Mouse (Mus musculus) gastrocnemius, adult 2 months (tissue): ENCODE measurements around the gene 2010111I01Rik. TPM values are rescaled to one million over a fixed set of nuclear protein-coding genes. Genes with fewer than 3 reads are reported as not detected.

ENCODE experiments used
- DNase-seq: peaks from one replicate; pipeline ENCODE4 v3.0.0; 2022
- H3K27ac ChIP-seq: fragments of 200-600 bp; 2 replicates; pipeline ENCODE4 v1.8.1; 2022; ENCODE audit warnings: mild to moderate bottlenecking
- H3K4me3 ChIP-seq: fragments of 200-600 bp; 2 replicates; pipeline ENCODE4 v1.8.1; 2022; ENCODE audit warnings: mild to moderate bottlenecking, moderate library complexity
- CTCF ChIP-seq: fragments of 200-600 bp; IDR thresholded peaks from 2 replicates; pipeline ENCODE4 v1.8.1; 2022; ENCODE audit warnings: antibody characterized with exemption, mild to moderate bottlenecking, moderate library complexity
- intact Hi-C: fragments of 180-260 bp; cut with DNase I; formaldehyde crosslinking; loops from one replicate; pipeline ENCODE4 v1.15.1; 2025
- total RNA-seq, 2 experiments: library from RNA; stranded (reverse); gene quantifications; 2 replicates each; pipeline ENCODE4 v1.2.3; 2021

Gene 2010111I01Rik
- total RNA-seq, 2 experiments from 2014 or later: 56.8 to 61.4 TPM

DNA sequence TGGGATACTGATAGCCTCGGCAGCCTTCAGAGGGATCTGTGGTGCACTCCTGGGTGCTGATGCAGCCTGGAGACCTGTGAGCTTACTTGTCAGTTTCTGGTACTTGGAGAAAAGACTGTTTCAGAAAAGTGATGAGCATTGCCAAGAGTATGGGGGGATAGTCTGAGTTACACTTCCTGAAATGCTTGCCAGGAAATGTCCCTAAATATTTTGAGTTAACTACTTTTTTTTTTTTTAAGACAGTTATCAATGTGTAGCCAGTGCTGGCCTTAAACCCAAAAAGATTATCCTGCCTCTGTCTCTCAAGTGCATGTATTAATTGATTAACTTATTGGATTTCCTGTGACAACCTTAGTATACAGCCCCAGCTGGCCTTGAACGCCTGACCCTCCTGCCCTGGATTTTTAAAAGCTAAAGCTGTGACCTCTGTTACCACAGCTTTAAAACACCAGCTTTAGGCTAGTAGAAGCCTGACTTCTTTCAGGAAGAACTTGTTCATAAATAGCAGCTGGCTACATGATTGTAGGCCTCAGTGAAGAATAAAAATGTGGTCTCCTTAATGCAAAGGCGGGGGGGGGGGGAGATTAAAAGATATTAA, 150.6 kb downstream of the 2010111I01Rik start:
- intact Hi-C loops: no loop called here
- no peak overlapping the region for H3K4me3 ChIP-seq
- DNase-seq: no peak
- H3K27ac ChIP-seq: no peak overlapping the region
- TF ChIP-seq CTCF: no peak

DNA sequence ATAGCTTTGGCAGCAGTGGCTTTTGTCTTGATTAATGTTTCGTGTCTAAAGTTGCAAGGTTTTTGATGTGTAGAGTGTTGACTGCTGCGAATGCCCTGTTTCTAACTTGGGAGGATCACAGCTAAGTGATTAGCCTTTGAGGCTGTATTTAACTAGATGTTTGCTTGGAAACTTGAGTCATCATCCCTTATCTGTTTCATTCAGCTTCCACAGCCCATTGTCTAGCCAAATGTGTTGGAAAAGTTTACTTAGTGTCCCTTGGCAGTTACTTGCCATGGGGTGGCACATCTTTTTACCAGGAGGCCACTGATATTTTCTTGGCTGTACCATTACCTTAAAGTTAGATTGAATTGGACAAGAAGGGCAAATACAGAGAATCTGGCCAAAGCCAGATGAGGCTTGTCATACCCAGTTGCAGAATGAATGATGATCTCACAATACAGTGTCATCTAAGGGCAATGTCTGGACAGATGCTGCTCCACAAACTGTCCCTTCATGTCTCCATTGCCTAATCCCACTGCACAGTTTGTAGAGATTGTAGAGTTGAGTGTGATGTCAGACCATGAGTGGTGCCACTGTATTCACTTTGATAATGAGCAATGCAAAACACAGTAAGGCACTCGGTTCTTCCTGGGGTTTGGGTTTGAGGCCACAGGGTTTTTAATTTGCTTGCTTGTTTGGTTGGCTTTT, 152.9 kb downstream of the 2010111I01Rik start:
- no peak for DNase-seq
- TF ChIP-seq CTCF: no peak
- intact Hi-C loops: no loop called here
- no peak overlapping the region for H3K4me3 ChIP-seq
- H3K27ac ChIP-seq: peak overlapping the region; percentile 58; the same call in 1 of the 2 replicates

DNA sequence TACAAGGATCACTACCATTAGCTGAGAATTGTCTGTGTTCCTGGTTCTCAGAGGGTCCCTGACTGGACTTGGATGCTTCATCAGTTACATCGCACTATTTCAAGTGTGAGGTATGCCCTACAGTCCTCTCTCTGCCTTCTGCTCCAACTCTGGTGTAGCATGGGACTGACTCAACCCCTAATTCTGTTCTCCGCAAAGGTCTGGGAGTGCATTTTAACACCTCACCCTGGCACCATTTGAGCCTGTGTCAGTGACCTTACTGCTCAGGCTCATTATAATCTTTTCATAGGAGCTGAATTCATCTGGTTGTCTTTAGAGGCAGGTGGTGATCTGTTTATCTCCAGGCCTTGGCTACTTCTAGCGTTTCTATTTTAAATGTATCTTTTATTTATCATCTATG, 154.0 kb downstream of the 2010111I01Rik start:
- no peak for DNase-seq
- no peak overlapping the region for H3K4me3 ChIP-seq
- H3K27ac ChIP-seq: peak overlapping the region; percentile 58
- TF ChIP-seq CTCF: no peak
- intact Hi-C loops: no loop called here

DNA sequence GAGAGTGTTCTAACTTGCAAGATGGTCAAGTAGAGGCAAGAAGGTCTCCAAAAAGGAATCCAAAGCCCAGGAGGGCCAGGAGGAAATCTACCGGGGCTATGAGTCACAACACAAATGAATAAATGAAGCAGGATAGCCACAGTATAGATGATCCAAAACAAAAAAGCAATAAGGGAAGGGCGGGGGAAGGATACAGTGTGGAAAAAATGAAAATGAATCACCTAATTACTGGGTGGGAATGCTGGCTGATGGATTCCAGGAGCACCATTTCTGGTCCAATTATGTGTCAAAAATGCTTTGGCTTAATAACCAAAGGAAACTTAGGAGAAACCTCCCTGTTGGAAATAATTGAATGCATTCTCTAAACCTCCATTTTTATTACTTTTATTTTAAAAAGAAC, 155.6 kb downstream of the 2010111I01Rik start:
- Histone ChIP-seq H3K27ac (peak overlapping the region; percentile 46; the same call in 1 of the 2 replicates), H3K4me3 (no peak overlapping the region)
- no peak for TF ChIP-seq CTCF
- intact Hi-C loops: no loop called here
- DNase-seq: no peak

DNA sequence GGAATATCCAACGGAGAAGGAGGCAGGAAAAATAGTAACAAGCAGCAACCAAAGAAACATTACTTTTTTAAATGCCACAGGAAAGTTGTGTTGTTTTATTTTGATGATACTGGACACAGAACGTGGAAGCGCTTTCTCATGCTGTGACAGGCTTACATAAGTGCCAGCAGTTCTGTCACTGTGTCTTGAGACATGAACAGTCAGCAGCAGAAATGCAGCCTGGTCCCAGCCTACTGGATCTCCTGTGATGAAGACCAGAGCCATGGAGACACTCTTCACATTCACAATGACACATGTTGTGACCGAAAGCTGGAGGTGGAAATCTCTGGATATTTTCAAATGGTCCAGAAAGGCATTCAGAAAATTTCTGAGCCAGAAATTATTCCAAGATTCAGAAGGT, 157.1 kb downstream of the 2010111I01Rik start:
- intact Hi-C loops: no loop called here
- no peak for DNase-seq
- Histone ChIP-seq H3K27ac (no peak overlapping the region; the same call in 1 of the 2 replicates), H3K4me3 (no peak overlapping the region)
- TF ChIP-seq CTCF: no peak

DNA sequence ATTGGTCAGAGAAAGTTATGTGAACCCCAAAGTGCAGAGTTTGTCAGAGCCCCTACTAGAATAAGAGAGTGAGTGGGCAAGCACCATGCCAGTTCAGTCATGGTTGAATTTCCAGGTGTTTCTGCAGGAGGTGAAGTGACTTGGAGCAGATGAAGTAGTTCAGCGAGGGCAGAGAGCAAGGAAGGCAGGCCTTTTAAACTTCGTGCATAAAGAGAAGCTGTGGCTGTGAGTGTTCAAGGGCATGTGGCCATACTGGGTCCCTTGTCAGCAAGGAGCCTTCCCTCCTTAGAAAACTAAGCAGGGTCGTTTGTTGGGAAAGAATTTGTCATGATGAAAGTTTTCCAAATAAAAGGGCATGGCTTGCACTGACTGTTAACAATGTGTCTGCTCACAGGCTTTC, 161.5 kb downstream of the 2010111I01Rik start:
- intact Hi-C loops: no loop called here
- Histone ChIP-seq H3K27ac (no peak overlapping the region), H3K4me3 (no peak overlapping the region)
- no peak for TF ChIP-seq CTCF
- no peak for DNase-seq

DNA sequence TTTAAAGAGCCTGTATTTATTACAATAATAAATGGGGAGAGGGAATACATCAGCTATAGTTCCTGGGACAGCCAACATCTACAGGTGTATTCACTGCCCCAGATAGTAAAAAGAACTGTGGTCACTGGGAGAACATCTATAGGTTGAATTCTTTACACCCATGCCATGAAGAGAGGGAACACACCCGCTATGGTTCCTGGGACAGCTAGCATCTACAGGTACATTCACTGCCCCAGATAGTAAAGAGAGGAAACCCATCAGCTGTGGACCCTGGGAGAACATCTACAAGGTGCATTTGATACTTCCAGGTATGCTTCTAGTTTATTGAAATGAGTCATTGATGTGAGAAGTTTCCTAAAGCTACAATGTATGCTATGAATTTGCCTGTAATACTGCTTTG, 162.8 kb downstream of the 2010111I01Rik start:
- TF ChIP-seq CTCF: no peak
- Histone ChIP-seq H3K4me3 (no peak overlapping the region), H3K27ac (no peak overlapping the region)
- intact Hi-C loops: no loop called here
- no peak for DNase-seq

DNA sequence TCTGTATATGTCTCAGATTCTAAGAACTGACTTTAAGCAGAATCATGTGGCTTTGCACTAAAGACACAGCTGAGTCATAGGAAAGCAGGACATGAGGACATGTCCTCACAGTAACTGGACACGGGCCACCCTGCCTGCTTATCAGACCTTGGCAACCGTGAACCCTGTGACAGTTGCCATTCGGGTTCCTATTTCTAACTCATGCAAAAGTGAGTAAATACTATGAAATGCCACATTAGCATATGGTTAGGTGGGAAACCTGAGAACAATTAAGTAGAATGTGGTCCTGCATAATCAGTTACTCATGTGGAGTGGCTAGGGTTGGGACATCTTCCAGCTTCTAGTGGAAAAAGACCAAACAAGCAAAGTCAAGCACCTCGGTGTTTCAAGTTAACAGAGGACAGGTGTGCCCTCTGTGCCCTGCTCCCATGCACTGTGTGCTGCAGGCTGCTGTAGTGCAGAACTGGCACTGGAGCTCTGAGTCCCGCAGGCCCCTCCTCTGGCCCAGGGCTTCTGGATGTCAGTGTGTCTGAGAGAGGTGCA, 170.3 kb downstream of the 2010111I01Rik start:
- peak; percentile 61 for DNase-seq
- Histone ChIP-seq H3K4me3 (no peak overlapping the region), H3K27ac (peak overlapping the region; percentile 63)
- intact Hi-C loops: no loop called here
- TF ChIP-seq CTCF: no peak

DNA sequence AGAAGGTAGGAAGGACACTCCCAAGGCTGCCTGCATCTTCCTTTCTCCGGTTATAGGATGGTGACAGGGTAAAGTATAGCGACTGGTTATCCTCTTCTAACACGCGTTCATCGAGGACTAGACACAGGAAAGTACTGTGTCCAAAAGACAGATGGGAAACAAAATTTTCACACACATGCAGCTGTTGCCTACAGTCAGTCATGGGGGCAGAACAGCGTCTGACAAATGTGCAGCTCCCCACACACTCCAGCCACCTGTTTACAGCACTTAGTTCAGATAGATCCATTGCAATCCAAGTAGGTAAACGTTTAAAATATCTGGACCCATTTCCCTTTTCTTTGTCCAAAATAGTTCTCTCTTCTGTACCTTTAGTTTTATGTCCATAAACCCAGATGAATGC, 171.3 kb downstream of the 2010111I01Rik start:
- TF ChIP-seq CTCF: no peak
- no peak for DNase-seq
- Histone ChIP-seq H3K4me3 (no peak overlapping the region), H3K27ac (0 out of 2 replicates have a peak overlapping the region, but pooled peaks have one; percentile 16)
- intact Hi-C loops: no loop called here

DNA sequence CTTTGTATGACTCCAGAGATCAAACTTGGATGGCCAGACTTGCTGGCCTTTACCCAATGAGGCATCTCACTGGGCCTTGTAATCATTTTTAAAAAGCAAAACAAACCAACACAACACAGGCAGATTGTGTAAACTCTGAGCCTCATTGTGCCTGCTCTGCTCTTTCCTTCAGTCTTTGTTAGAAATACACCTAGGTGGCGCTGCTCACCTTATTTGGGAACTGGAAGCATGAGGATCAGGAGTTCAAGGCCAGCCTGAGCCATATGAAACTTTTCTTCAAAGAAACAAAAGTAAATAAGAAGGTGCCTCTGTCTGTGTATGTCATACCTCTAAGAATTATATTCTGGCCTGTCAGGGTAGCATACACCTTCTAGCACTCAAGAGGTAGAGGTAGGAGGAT, 172.1 kb downstream of the 2010111I01Rik start:
- Histone ChIP-seq H3K4me3 (no peak overlapping the region), H3K27ac (0 out of 2 replicates have a peak overlapping the region, but pooled peaks have one; percentile 2)
- intact Hi-C loops: no loop called here
- TF ChIP-seq CTCF: peak; percentile 14; the same call in 1 of the 2 replicates
- DNase-seq: no peak

DNA sequence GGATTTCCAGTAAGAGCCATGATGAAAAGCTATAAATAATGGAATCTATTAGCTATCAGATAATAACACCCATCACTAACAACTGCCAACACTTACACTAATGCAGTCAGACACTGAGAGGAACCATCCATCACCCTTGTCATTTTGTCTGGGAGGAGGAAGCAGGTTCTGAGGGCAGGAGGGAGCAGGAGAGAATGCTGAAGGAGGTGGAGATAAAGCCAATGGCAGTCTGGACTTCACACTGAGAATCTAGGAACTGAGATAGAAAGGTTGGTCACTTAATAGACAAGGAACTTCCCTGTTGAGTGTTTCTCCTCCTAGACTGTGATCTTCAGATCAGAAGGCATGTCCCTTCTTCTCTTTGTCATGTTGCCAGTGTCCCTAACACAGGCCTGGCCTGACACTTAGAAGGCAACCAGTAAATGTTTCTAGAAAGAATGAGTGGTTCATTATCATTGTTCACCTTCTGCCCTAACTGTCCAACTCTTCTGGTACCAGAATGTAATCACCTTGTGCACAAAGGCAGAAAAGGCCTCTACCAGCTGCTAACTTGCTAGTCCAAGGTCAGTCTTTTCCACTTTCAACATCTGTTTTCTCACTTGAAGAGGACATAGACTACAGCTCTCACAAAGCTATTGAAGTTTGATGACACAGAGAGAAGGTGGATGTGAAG, 173.8 kb downstream of the 2010111I01Rik start:
- Histone ChIP-seq H3K27ac (peak overlapping the region; percentile 56), H3K4me3 (no peak overlapping the region)
- TF ChIP-seq CTCF: no peak
- no peak for DNase-seq
- intact Hi-C loops: no loop called here

DNA sequence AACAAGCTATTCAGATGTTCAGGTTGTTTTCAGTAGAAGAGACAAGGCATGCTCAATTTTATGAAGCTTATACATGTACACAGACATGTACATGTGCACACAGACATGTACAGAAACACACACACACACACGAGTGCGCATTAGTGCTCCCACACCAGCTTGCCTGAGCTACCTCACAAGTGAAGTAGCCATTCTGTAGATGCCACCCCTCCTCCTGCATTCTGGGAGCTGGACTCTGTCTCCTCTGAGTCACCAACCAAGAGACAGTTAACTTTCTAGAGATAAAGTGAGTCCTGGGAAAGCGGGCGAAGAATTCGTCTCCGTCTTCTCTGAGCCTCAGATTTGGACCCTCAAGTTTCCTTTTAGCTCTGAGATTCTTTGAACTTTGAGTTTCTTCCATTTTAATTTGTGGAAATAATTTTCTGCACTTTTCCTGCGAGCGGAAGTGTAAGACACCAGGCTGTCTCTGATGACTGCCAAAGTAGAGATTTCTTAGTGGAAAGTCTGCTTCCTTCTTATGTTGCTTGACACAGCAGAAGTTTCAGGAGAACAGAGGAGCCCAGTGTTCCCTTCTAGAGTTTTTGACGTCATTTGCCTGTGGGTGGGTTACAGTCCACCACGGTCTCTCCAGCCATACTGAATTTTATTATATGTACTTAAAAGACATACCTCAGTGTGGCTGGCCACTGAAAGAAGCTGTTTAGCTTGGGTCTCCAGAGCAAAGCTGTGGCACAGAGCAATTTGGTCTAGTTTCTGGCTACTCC, 175.0 kb downstream of the 2010111I01Rik start:
- intact Hi-C loops: no loop called here
- TF ChIP-seq CTCF: no peak
- no peak for DNase-seq
- Histone ChIP-seq H3K4me3 (no peak overlapping the region), H3K27ac (peak overlapping the region; percentile 77)
